Mouse (Mus musculus) hindbrain, embryonic 13.5 days (tissue): Measurements from ENCODE around the gene Odf3. TPM values are rescaled to one million over a fixed set of nuclear protein-coding genes. Genes with fewer than 3 reads are reported as not detected.
A peak's percentile ranks its signal among the peaks of the same experiment; 100 is the strongest.

Source experiments
- ATAC-seq: fragments of 200-750 bp; cut with Nextera tagmentation; 2 replicates; pipeline ENCODE4 v1.8.0; 2017; ENCODE audit warnings: moderate TSS enrichment; ENCODE audit not compliant: low FRiP score
- H3K27ac ChIP-seq: fragments of 300-500 bp; sonication (generic); 2 replicates; pipeline ENCODE4 v1.5.1; 2015; ENCODE audit warnings: inconsistent platforms, mild to moderate bottlenecking, moderate library complexity
- H3K27me3 ChIP-seq: fragments of 300-500 bp; sonication (generic); 2 replicates; pipeline ENCODE4 v1.6.1; 2015; ENCODE audit warnings: mild to moderate bottlenecking, inconsistent platforms
- H3K36me3 ChIP-seq: fragments of 300-500 bp; sonication (generic); 2 replicates; pipeline ENCODE4 v1.6.1; 2015; ENCODE audit warnings: mild to moderate bottlenecking, inconsistent platforms
- H3K4me1 ChIP-seq: fragments of 300-500 bp; sonication (generic); replicated peaks from 2 replicates; pipeline ENCODE4 v1.6.1; 2015; ENCODE audit warnings: inconsistent platforms
- H3K4me2 ChIP-seq: fragments of 300-500 bp; sonication (generic); 2 replicates; pipeline ENCODE4 v1.6.1; 2015; ENCODE audit warnings: inconsistent platforms, mild to moderate bottlenecking, moderate library complexity
- H3K4me3 ChIP-seq: fragments of 300-500 bp; sonication (generic); 2 replicates; pipeline ENCODE4 v1.5.1; 2015; ENCODE audit warnings: mild to moderate bottlenecking, inconsistent platforms
- H3K9ac ChIP-seq: fragments of 300-500 bp; sonication (generic); 2 replicates; pipeline ENCODE4 v1.6.1; 2015; ENCODE audit warnings: mild to moderate bottlenecking, inconsistent platforms
- H3K9me3 ChIP-seq: fragments of 300-500 bp; sonication (generic); 2 replicates; pipeline ENCODE4 v1.6.1; 2016; ENCODE audit warnings: inconsistent platforms
- WGBS: fragments of 180-500 bp; shearing (Covaris S2); methylation state at CpG from one replicate; pipeline ENCODE4 v1.1.7; 2015; 5-methylcytosine and 5-hydroxymethylcytosine counted together
- polyA plus RNA-seq: library from polyadenylated mRNA; unstranded; fragments of >200 nt; fragmentation: Nextera tagmentation; extraction: Ambion mirVana; gene quantifications from 2 replicates; pipeline ENCODE4 v1.2.1, GENCODE M21; 2015

Gene Odf3
- polyA plus RNA-seq: not detected in 2 replicates

DNA sequence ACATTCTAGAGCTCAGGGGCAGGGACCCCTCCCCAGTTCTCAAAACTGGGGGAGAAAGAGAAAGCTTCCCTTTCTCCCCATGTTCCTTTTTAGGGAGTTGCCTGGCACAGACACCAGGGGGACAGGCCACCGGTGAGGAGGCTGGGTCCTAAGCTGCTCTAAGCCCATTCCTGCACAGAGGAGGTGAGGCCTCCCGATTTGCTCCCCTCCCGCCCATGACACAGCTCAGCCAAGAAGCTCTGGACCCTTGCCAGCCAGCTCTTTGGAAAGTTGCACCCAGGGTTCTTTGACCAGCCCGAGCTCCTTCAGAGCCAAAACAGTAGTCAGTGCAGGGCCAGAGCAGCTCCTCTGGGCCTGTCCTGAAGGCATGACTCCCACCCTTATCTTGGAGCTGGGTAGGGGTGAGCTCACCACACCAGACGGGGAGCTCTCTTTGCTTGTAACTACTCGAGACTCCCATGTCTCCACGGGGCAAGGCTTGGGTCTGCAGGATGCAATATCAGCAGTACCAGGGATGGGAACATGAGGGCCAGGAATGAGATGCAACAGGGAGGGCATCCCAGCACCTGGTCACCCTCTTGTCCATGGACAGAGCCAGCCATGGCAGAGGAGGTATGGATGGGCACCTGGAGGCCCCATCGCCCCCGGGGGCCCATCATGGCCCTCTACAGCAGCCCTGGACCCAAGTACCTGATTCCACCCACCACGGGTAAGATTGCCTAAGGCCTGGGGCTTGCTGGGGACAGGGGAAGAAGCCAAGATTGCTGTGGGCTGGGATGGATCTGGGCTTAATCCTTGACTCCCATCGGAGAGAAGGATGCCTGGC lies at the start of gene Odf3:
Gene Odf3 (plus strand): TSS at position 51 of the 826 bp plus-strand sequence.
- Histone ChIP-seq H3K27me3 (peaks cover 26% of the 10 kb centered on the region), H3K27ac (no peak within 1 kb of the TSS), H3K9me3 (no peaks in the 10 kb centered on the region), H3K9ac (peak within 1 kb of the TSS; percentile 24; the same call in 1 of the 2 replicates), H3K4me3 (no peak within 1 kb of the TSS), H3K4me1 (0 out of 2 replicates have a peak, but pooled peaks cover 2% of the 10 kb centered on the region), H3K4me2 (no peak within 1 kb of the TSS), H3K36me3 (peaks cover 21% of the 10 kb centered on the region)
- ATAC-seq: no peak
- WGBS: 76% methylated on average over 11 of the region's 11 CpGs

DNA sequence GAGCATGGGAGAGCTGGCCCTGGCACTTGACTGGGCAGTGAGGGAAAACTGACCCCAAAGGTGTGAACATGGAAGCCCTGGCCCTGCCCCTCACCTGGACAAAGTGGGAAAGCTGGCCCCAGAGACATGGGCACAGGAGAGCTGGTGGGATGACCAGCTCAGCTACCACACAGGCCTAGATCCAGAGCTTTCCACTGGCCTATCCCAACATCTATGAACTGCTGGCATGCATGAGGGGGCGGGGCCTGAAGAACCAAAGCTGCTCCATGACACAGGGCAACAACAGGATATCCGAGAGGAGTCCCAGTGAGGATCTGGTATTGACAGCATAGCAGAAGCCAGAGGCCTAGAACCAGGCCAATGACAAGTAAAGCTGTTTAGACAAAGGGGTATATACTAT lies 49.4 kb upstream of the Odf3 start:
- no peak for ATAC-seq
- Histone ChIP-seq H3K27ac (no peak overlapping the region), H3K36me3 (no peaks in the 10 kb centered on the region), H3K27me3 (no peaks in the 10 kb centered on the region), H3K4me2 (no peak overlapping the region), H3K4me1 (no peaks in the 10 kb centered on the region), H3K9ac (no peak overlapping the region), H3K4me3 (no peak overlapping the region), H3K9me3 (no peaks in the 10 kb centered on the region)
- 70% methylated on average over 2 of the region's 2 CpGs for WGBS

GRCm38 (mm10) chr7:140802629-140803028 lies 45.0 kb upstream of the Odf3 start:
- Histone ChIP-seq H3K9me3 (no peaks in the 10 kb centered on the region), H3K27me3 (no peaks in the 10 kb centered on the region), H3K9ac (no peak overlapping the region), H3K4me3 (no peak overlapping the region), H3K36me3 (peaks cover 13% of the 10 kb centered on the region), H3K4me1 (no peaks in the 10 kb centered on the region), H3K27ac (no peak overlapping the region), H3K4me2 (no peak overlapping the region)
- 74% methylated on average over 6 of the region's 6 CpGs for WGBS
- no peak for ATAC-seq

- 14% methylated on average over 1 of the region's 1 CpGs for WGBS
- H3K9ac ChIP-seq: no peak overlapping the region
- H3K36me3 ChIP-seq: peaks cover 21% of the 10 kb centered on the region
- no peak for ATAC-seq
- H3K4me3 ChIP-seq: no peak overlapping the region
- H3K27me3 ChIP-seq: no peaks in the 10 kb centered on the region
- no peaks in the 10 kb centered on the region for H3K9me3 ChIP-seq
- H3K27ac ChIP-seq: no peak overlapping the region
- no peaks in the 10 kb centered on the region for H3K4me1 ChIP-seq
- no peak overlapping the region for H3K4me2 ChIP-seq
Observed at GRCm38 (mm10) chr7:140805704-140806103, 41.9 kb upstream of the Odf3 start.

- Histone ChIP-seq H3K4me1 (no peaks in the 10 kb centered on the region), H3K9me3 (no peaks in the 10 kb centered on the region), H3K27me3 (no peaks in the 10 kb centered on the region), H3K4me3 (no peak overlapping the region), H3K4me2 (no peak overlapping the region), H3K9ac (no peak overlapping the region), H3K36me3 (peaks cover 50% of the 10 kb centered on the region), H3K27ac (no peak overlapping the region)
- ATAC-seq: no peak
- WGBS: 93% methylated on average over 6 of the region's 6 CpGs
Observed at GRCm38 (mm10) chr7:140810496-140810895, 37.1 kb upstream of the Odf3 start.

DNA sequence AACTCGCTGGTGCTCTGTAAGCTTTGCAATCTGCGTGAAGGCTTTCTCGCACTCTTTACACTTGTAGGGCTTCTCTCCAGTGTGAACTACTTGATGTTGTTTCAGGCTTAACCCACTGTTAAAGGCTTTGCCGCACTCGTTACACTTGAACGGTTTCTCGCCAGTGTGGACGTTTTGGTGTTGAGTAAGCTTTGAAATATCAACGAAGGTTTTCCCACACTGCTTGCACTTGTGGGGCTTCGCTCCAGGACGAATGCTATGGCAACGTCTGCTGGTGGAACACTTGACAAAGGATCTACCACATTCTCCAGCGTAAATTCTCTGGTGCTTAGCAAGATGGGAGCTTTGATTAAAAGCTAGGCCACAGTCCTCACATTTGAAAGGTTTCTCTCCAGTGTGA lies 35.9 kb upstream of the Odf3 start:
- H3K4me3 ChIP-seq: no peak overlapping the region
- ATAC-seq: peak; percentile 36; the same call in 1 of the 2 replicates
- no peak overlapping the region for H3K9ac ChIP-seq
- WGBS: 82% methylated on average over 13 of the region's 13 CpGs
- H3K36me3 ChIP-seq: peaks cover 46% of the 10 kb centered on the region
- no peaks in the 10 kb centered on the region for H3K27me3 ChIP-seq
- no peak overlapping the region for H3K4me2 ChIP-seq
- H3K9me3 ChIP-seq: no peaks in the 10 kb centered on the region
- H3K4me1 ChIP-seq: no peaks in the 10 kb centered on the region
- H3K27ac ChIP-seq: no peak overlapping the region

GRCm38 (mm10) chr7:140812850-140813249 lies 34.8 kb upstream of the Odf3 start:
- Histone ChIP-seq H3K4me3 (no peak overlapping the region), H3K9ac (no peak overlapping the region), H3K27ac (no peak overlapping the region), H3K4me2 (no peak overlapping the region), H3K27me3 (no peaks in the 10 kb centered on the region), H3K9me3 (no peaks in the 10 kb centered on the region), H3K36me3 (peaks cover 39% of the 10 kb centered on the region), H3K4me1 (peaks cover 8% of the 10 kb centered on the region; the same call in 1 of the 2 replicates)
- no peak for ATAC-seq
- WGBS: 94% methylated on average over 12 of the region's 12 CpGs

DNA sequence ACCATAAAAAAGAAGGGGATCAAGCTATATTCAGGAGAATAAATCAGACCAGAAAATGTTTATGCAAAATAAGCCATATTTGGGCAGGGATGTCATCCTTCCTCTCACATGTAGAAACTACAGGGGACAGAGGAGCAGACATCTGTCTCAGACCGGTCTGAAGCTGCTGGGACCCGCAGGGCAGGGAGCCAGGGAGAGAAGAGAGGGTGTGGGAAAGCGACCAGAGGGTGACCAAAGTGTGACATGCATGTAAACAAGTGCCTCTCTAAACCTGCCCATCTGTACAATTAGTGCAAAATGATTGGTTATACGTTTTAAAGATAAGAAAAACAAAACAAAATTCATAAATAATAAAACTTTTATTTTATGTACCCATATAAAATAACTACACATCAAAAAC lies 27.4 kb upstream of the Odf3 start:
- Histone ChIP-seq H3K27me3 (0 out of 2 replicates have a peak, but pooled peaks cover 2% of the 10 kb centered on the region), H3K4me1 (peaks cover 24% of the 10 kb centered on the region), H3K9me3 (no peaks in the 10 kb centered on the region), H3K4me3 (no peak overlapping the region), H3K9ac (peak overlapping the region; percentile 51; the same call in 1 of the 2 replicates), H3K36me3 (peaks cover 10% of the 10 kb centered on the region), H3K4me2 (peak overlapping the region; percentile 40), H3K27ac (no peak overlapping the region)
- no peak for ATAC-seq
- WGBS: 50% methylated on average over 4 of the region's 4 CpGs

DNA sequence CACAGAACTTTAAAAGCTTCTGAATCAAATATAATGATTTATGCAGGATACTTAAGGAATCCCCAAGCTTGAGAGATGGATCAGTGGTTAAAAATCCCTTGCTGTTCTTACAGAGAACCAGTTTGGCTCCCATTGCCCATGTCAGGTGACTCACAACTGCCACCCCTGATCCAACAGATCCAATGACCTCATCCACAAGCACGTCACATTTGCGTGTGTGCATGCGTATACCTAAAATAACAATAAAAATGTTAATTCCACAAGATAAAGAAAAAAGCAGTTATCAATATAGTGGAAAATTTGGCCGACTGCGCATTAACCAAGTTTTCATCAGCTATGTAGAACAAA lies 26.3 kb upstream of the Odf3 start:
- Histone ChIP-seq H3K36me3 (peaks cover 10% of the 10 kb centered on the region), H3K9me3 (no peaks in the 10 kb centered on the region), H3K4me2 (peak overlapping the region; percentile 60), H3K27me3 (0 out of 2 replicates have a peak, but pooled peaks cover 2% of the 10 kb centered on the region), H3K4me3 (peak overlapping the region; percentile 58), H3K9ac (peak overlapping the region; percentile 80), H3K4me1 (peaks cover 24% of the 10 kb centered on the region), H3K27ac (peak overlapping the region; percentile 93)
- ATAC-seq: peak; percentile 36; the same call in 1 of the 2 replicates
- WGBS: 41% methylated on average over 5 of the region's 5 CpGs

GRCm38 (mm10) chr7:140821653-140822329 lies 25.8 kb upstream of the Odf3 start, which contains the start of gene Zfp941:
TSS of gene Zfp941 (minus strand) at chr7:140822178.
- peak; percentile 93 for ATAC-seq
- peak within 1 kb of the TSS; percentile 58 for H3K4me3 ChIP-seq
- H3K4me2 ChIP-seq: peak within 1 kb of the TSS; percentile 60
- peak within 1 kb of the TSS; percentile 80 for H3K9ac ChIP-seq
- under 1% methylated on average over 21 of the region's 21 CpGs for WGBS
- H3K27ac ChIP-seq: peak within 1 kb of the TSS; percentile 93
- 0 out of 2 replicates have a peak, but pooled peaks cover 2% of the 10 kb centered on the region for H3K27me3 ChIP-seq
- H3K9me3 ChIP-seq: no peaks in the 10 kb centered on the region
- peaks cover 24% of the 10 kb centered on the region for H3K4me1 ChIP-seq
- peaks cover 10% of the 10 kb centered on the region for H3K36me3 ChIP-seq

GRCm38 (mm10) chr7:140822731-140823130 lies 24.9 kb upstream of the Odf3 start:
- H3K27me3 ChIP-seq: 0 out of 2 replicates have a peak, but pooled peaks cover 2% of the 10 kb centered on the region

DNA sequence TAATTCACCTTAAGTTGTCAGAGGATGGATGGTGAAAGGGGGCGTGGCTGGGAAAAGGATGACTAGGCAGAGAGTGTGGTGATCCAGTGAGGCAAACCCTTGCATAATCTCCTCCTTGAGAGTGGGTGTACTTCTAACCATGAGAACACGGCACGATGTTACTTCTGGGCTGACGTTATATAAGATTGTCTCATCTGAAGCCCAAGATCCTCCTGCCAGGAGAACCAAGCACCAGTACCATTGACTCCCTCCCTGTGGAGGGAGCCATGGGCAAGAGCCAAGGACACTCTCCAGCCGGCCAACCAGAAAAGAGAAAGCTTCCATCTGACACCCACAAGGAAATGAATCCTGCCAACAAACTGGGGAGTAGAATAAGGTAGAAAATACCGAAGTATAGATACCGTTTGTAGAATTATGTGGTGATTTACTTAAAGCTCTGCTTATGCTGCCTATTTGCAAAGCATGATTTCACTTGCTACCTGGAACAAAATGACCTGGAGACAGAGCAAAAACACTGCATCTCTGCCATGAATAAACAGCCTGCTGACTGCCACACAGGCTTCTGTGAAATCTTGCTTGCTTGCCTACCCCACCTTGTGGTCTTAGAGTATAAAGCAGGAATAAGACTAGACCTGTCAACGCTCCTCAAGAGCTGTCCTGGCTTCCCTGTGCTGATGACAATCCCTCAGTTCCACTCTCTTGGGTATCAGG lies 19.3 kb upstream of the Odf3 start:
- ATAC-seq: no peak; the same call in 1 of the 2 replicates
- Histone ChIP-seq H3K4me2 (no peak overlapping the region), H3K9ac (peak overlapping the region; percentile 1; the same call in 1 of the 2 replicates), H3K27me3 (no peaks in the 10 kb centered on the region), H3K9me3 (no peaks in the 10 kb centered on the region), H3K27ac (no peak overlapping the region), H3K4me1 (no peaks in the 10 kb centered on the region), H3K4me3 (no peak overlapping the region), H3K36me3 (no peaks in the 10 kb centered on the region)
- WGBS: 47% methylated on average over 8 of the region's 8 CpGs

More at GRCm38 (mm10) chr7:140822731-140823130, 24.9 kb upstream of the Odf3 start:
- peaks cover 16% of the 10 kb centered on the region for H3K4me1 ChIP-seq
- H3K9me3 ChIP-seq: no peaks in the 10 kb centered on the region
- H3K4me3 ChIP-seq: no peak overlapping the region
- H3K4me2 ChIP-seq: no peak overlapping the region
- H3K9ac ChIP-seq: no peak overlapping the region
- WGBS: 91% methylated on average over 4 of the region's 4 CpGs
- ATAC-seq: no peak
- no peak overlapping the region for H3K27ac ChIP-seq
- H3K36me3 ChIP-seq: peaks cover 5% of the 10 kb centered on the region
